Mouse (Mus musculus) adrenal gland (tissue): ENCODE results near the gene Lrig1.

ENCODE experiments used
- intact Hi-C: fragments of 180-260 bp; cut with DNase I; formaldehyde crosslinking; loops from one replicate; pipeline ENCODE4 v1.15.1; 2025

The Lrig1 gene

GRCm38 (mm10) chr6:94699173-94699987 is 578 bp downstream of the Lrig1 start:
- intact Hi-C loops, result no loop called here

DNA sequence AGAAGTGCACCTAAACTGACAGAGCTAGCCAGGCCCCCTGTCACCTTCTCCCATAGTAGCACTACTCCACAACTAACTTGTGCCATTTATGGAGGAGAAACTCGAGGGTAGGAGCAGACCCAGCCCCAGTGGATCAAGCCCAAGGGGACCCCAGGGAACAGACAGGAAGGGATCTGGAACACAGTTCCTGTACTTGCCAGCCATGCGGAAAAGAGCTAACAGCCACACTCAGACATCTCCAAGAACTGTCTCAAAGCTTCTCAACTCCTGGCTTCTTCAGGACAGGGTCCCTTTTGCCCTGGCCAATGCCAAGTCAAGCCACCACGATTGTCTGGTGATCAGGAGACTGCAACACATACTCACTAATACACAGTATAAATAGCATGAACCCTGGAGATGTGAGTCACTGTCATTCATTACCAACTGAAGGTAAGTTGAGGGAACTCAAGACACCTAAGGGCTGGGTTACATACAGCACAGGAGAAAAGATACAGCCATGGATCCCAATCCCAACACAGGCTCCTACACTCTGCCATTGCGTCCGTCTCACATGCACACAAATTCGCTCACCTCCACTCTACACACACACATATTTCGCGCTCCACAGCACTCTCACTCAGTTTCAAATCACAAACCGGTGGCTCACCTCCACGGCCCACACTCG is 1.3 kb downstream of the Lrig1 start:
- intact Hi-C loops, result no loop called here

GRCm38 (mm10) chr6:94697423-94697822 is 2.5 kb downstream of the Lrig1 start:
- intact Hi-C loops, result no loop called here

- intact Hi-C loops, result no loop called here
These were observed 3.5 kb downstream of the Lrig1 start for GRCm38 (mm10) chr6:94696182-94697080.

DNA sequence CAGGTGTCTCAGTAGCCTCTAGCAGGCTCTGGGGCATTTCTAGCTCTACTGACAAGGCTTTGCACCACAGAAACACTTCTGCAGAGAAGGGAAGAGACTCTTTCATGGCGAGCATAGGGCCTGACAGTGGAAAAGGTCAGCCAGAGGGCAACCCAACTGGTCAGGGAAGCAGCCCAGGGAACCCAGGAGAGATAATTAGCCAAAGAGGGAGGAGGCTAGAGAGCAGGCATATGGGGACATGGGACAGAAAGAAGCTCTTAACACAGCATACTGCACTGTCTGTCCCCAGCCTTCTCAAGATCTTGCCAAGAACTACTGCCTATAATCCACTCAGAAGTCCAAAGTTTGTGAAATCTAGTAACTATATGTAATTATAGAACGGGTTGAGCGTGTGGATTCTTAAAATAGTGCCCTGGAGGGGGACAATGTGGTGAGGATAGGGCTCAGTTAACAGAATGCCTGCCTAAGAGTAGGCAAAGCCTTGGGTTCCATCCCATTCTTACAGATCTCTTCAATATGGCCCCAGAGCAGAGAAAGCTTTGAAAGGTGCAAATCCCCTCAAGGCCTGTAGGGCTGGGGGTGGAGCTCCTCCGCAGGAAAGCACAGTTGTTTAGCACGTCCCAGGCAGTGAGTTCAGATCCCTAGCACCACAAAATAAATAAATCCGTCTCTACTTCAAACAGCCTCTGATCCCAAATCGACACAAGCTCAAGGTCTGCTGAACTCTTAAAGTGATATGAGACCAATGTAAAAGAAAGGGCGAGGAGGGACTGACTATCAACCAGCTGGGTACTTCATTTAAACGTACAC is 4.6 kb downstream of the Lrig1 start:
- intact Hi-C loops, result no loop called here

- intact Hi-C loops, result no loop called here
These were observed 5.5 kb downstream of the Lrig1 start for GRCm38 (mm10) chr6:94694481-94694880.

GRCm38 (mm10) chr6:94693091-94693490 is 6.9 kb downstream of the Lrig1 start:
- intact Hi-C loops, result no loop called here

GRCm38 (mm10) chr6:94692003-94692402 is 8.0 kb downstream of the Lrig1 start:
- intact Hi-C loops, result no loop called here

- intact Hi-C loops, result no loop called here
These were observed 9.7 kb downstream of the Lrig1 start for GRCm38 (mm10) chr6:94690247-94690646.

DNA sequence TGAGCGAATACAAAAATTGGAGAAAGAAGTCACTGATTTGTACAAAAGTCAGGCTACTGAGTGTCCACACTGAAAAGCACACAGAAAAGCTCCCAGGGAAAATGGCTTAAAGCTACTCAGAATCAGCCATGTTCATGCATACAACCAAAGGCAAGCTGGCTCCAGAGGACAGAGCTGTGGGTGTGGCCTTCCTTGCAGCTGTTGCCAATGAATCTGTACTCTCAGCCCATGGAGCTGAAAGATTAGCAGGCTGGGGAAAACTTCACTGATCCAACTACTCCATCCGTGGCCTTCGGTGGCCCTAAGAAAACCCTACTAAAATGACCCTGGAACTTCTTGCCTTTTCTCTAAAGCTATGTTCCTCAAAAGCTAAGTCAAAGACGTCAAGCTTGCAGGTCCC is 11.2 kb downstream of the Lrig1 start:
- intact Hi-C loops, result no loop called here

GRCm38 (mm10) chr6:94686048-94686447 is 13.9 kb downstream of the Lrig1 start:
- intact Hi-C loops, result no loop called here

DNA sequence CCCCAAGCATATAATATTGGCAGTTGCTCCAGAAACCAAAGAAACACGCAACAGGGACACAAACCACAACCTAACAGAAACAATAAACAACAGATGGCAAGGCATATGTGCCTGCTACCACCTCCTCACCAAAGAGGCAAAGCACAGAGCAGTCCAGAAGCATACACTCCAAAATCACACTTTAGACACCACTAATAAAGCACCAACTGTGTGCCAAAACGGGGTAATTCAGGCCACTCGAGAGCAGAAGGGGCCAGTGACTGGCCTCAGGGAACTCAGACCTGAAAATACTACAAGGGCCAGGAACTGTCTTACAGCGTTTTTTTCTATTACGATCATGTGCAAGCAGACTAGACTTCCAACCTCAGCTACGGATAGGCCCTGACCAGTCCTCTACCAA is 14.3 kb downstream of the Lrig1 start:
- intact Hi-C loops, result no loop called here

GRCm38 (mm10) chr6:94684844-94685557 is 15.0 kb downstream of the Lrig1 start:
- intact Hi-C loops, result no loop called here

DNA sequence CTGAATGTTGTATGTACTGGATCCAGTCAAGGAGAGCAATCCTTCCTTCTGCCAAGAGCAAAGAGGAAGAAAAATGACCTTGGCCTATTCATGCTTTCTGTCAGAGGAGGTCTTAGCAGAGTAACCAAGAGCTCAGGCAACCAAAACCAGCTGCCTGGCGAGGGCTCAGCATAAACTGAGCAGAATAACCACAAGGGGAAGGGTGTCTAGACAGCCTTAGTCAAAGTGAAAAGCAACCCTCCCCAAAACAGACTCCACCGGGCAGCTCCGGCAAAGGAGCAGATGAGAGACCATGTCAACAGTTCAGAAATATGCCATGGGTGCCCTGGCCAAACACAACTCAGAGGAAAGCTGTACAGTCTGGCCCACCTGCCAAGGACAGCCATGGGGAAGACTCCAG is 16.3 kb downstream of the Lrig1 start:
- intact Hi-C loops, result no loop called here

DNA sequence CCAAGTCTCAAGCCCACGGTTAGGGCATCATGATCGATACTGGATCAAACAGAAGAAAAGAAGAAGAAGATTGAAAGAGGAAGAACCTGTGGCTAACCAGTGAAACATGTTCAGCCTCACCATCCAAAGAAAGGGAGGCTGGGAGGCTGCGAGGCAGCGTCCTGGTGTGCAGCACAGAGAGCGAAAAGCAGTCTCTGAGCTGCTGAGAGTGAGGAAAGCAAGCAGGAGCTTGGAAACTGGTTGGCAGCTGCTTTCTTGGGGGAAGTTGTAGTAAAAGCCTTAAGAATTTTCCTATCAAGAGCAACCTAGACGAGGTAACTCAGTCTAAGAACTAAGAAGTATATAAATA is 17.7 kb downstream of the Lrig1 start:
- intact Hi-C loops, result no loop called here

DNA sequence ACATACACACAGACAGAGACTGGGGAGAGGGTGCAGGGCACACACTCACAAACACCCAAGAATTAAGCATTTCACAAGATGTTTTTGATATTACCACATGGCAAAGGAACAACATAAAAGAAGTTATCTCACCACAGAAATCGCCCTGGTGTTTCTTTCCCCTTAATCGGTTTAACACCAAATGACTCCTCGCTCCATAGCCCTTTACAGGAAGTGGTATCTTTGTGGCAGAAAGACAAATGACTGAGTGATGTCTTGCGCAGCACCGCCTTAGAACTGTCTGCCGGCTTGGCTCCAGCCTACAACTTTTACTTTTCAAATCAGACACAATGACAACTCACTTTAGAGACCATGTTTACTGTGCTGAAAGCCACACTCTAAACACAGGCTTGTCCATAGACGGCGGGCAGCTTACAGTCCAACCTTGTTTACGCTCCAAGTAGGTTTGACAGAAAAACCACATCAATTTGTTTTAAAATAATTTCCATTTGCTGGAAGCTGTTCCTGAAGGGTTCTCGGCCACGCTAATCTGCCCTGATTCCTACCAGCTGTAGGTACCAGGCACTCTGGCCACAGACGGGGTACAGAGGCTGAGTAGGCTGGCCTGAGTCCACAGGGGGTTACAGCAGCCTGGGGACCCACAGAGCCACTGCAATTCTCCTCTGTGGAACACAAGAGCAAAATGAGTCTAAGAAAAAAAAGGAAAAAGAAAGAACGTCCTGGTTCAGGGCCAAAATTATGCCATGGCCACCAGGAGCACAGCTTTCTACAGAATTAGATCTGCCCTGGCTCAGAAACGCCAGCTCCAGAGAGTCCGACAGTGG is 18.3 kb downstream of the Lrig1 start:
- intact Hi-C loops, result no loop called here

DNA sequence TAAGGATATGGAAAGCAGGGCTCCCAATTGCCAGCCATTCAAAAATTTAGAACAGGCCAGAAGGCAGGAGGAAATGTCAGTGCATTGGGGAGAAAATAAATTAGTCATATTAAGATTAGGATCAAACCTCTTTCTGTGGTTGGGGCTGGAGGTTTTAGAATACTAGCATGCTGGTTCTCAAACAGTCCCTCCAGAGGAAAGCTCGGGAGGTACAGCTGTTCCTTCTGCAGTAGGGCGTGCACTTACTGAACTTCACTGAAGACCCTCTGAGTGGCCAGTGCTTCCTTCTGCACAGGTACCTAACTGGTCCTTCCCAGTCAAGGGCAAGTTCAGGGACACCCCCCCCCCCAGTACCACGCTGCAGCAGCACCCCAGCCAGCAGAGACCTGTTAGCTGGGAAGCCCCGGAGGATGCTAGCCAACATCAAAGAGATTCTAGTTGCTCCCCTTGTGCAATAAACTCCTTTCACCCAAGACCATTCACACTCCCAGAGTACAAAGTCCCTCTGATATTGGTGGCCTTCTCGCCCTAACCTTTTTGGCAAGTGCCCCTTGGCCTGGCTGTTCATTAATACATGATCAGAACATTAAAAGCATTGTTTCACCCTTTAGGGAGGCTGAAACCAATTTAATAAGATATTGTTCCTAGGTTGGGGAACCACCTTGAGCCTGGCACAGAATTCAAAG is 19.1 kb downstream of the Lrig1 start:
- intact Hi-C loops, result no loop called here

GRCm38 (mm10) chr6:94679249-94679648 is 20.7 kb downstream of the Lrig1 start:
- intact Hi-C loops, result no loop called here
